Mouse (Mus musculus): ENCODE results near the gene Aff3. TPM values are rescaled to one million over a fixed set of nuclear protein-coding genes. Genes with fewer than 3 reads are reported as not detected.

The Aff3 gene
- total RNA-seq, 2 experiments from 2014 or later, result 1.3 to 3.2 TPM

- DNase-seq, result no peak
These were observed 346.1 kb downstream of the Aff3 start for GRCm38 (mm10) chr1:38318614-38319013.

GRCm38 (mm10) chr1:38315992-38316391 lies 348.8 kb downstream of the Aff3 start:
- DNase-seq, result no peak

- DNase-seq, result no peak
These were observed 354.3 kb downstream of the Aff3 start for GRCm38 (mm10) chr1:38310496-38310895.

GRCm38 (mm10) chr1:38310076-38310475 lies 354.7 kb downstream of the Aff3 start:
- DNase-seq, result no peak

- DNase-seq, result no peak
These were observed 355.4 kb downstream of the Aff3 start for GRCm38 (mm10) chr1:38309341-38309740.

- no peak for DNase-seq
These were observed 356.1 kb downstream of the Aff3 start for GRCm38 (mm10) chr1:38308705-38308996.

- DNase-seq, result peak; percentile 80 to 81
These were observed 356.7 kb downstream of the Aff3 start for GRCm38 (mm10) chr1:38307821-38308704.

GRCm38 (mm10) chr1:38307234-38307633 lies 357.5 kb downstream of the Aff3 start:
- no peak for DNase-seq

GRCm38 (mm10) chr1:38306146-38306545 lies 358.6 kb downstream of the Aff3 start:
- no peak for DNase-seq

DNA sequence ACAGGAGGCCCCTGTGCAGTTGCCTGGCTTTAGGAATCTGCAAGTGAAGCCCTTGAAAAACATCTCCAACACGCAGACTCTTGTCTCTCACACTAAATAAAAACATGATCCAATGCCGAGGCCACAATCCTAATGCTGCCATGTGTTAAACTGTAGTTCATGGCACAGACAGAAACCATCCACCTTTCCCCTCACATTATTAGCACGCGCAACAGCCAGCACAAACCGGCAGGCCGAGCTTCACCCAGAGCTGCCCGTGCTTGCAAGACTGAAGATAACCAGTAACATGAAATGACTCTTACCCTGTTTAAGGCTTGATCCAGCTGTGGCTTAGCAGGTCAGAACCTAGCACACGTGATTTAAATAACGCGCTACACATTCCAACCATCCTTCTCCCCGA lies 360.4 kb downstream of the Aff3 start:
- DNase-seq, result peak in 1 of 2 experiments; percentile 30

- no peak for DNase-seq
These were observed 366.5 kb downstream of the Aff3 start for GRCm38 (mm10) chr1:38298291-38298690.

DNA sequence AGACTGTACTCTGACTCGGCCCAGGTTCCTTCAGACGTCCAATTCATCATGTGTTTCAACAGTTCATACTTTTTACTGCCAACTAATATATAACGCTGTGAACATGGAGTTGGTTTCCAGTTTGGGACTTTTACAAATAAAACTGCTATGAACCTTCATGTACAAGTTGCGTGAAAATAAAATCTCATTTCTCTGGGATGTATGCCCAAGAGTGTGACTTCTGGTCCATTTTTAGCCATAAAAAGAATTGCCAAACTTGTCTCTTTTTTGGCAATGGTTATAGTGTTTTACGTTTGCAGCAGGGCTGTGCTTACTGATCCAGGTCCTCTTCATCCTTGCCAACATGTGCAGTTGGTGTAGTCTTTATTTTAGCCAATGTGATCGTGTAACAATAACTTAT lies 369.8 kb downstream of the Aff3 start:
- no peak for DNase-seq

GRCm38 (mm10) chr1:38294336-38294695 lies 370.4 kb downstream of the Aff3 start:
- DNase-seq, result no peak

GRCm38 (mm10) chr1:38293671-38294335 lies 371.0 kb downstream of the Aff3 start:
- DNase-seq, result no peak

GRCm38 (mm10) chr1:38292851-38293250 lies 371.9 kb downstream of the Aff3 start:
- DNase-seq, result no peak

- peak; percentile 40 for DNase-seq
These were observed 372.8 kb downstream of the Aff3 start for GRCm38 (mm10) chr1:38291915-38292314.

DNA sequence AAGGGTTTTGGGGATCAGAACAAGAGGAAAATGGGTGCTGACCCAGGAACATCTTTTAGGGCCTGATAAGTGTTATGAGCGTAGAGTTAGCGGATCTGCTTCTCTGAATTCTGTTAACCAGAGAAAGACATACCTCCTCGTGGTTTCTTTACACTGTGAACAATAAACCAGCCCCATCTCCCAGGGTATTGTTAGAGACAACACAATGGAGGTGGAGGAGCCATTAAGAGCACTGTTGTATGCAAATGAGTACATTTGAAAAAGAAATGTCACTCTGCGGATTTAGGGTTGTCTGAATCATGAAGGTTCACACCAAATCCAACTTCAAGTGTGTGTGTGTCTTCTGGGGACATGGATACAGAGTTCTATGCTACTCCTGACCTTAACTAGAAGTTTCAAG lies 373.3 kb downstream of the Aff3 start:
- no peak for DNase-seq

DNA sequence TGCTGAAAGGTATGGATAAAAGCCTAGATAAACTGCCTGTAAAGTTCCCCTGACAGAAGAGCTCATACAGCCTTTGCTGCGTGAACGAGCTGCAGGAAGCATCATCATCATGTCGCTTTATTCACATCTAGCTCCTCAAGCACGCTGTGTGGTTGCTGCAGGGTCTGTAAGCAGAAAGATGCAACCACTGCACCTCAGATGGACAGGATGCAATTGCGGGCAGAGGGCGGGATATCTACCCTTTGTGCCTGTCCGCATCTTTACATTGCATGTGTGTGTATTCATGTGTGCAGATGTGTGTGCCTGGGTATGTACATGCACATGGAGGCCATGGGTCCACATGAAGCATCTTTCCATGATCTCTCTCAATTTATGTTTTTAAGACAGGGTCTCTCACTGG lies 373.9 kb downstream of the Aff3 start:
- DNase-seq, result no peak

GRCm38 (mm10) chr1:38289891-38290290 lies 374.9 kb downstream of the Aff3 start:
- DNase-seq, result no peak

DNA sequence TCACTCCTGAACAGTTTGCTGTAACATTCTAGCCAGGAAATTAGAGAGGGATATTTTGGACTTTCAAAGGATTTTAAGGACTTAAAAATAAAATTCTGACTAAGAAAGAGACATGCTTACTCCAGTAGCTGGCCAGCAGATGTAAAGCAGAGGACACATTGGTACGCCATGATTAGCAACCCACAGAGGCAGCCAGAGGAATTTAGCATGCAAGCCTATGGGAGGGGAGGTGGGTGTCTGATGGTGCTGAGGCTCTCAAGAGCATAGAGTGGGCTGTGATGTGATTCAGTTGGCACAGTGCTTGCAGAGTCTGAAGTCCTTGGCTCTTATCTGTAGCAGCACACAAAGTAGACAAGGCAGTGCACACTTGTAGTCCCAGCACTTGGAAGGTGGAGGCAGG lies 376.0 kb downstream of the Aff3 start:
- DNase-seq, result no peak

DNA sequence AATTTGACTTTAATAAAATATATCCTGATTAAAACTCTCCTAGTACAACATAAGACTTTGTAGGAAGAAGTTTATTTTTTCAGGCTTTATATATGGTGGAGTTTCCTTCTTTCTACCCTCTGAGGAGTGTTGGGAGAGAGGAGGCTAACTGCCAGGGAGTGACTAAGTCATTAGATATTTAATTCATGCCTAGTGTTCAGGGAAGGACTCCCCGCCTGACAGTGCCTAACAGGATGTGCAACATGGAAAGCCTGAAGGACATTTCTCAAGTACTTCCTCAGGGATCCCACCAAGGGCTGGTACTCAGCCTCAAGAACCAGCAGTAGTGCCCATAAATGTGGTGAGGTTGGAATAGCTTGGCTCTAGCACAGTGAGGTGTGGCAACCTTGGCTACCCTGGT lies 378.2 kb downstream of the Aff3 start:
- DNase-seq, result no peak

- no peak for DNase-seq
These were observed 384.2 kb downstream of the Aff3 start for GRCm38 (mm10) chr1:38280549-38280948.

DNA sequence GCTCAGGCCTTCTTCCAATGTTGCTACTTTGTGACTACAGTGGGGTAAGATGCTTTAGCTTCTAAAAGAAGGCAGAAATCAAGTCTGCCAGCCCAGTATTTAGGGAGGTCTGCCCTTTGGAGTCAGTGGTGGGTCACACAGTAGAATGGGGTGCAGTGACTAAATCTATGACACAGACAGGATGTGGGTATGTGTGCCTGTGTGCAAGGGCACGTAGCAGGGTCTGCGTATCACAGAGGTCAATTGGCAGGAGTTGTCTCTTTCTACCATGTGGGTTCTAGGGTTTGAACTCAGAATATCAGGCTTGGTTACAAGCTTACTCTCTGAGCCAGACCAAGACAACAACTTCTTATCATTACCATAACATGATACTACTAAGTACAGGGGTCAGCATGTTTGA lies 393.4 kb downstream of the Aff3 start:
- no peak for DNase-seq

Measured in heart, adult 18-20 months (tissue).